Mouse (Mus musculus) kidney, adult 2 months (tissue): ENCODE results near the gene 2610318N02Rik. TPM values are rescaled to one million over a fixed set of nuclear protein-coding genes. Genes with fewer than 3 reads are reported as not detected.
A peak's percentile ranks its signal among the peaks of the same experiment; 100 is the strongest.

Experiments
- DNase-seq: peaks from one replicate; pipeline ENCODE4 v3.0.0; 2021
- H3K27ac ChIP-seq: fragments of 200-500 bp; 2 replicates; pipeline ENCODE4 v1.5.1; 2012; ENCODE audit warnings: low read depth, low read length, control low read depth, inconsistent platforms; ENCODE audit not compliant: insufficient read depth
- H3K27me3 ChIP-seq: fragments of 200-500 bp; replicated peaks from 2 replicates; pipeline ENCODE4 v1.6.1; 2012; ENCODE audit warnings: mild to moderate bottlenecking, moderate library complexity, low read length, inconsistent platforms; ENCODE audit not compliant: control insufficient read depth, insufficient read depth
- H3K36me3 ChIP-seq: fragments of 200-500 bp; 2 replicates; pipeline ENCODE4 v1.6.1; 2012; ENCODE audit warnings: mild to moderate bottlenecking, moderate library complexity, low read length, inconsistent platforms; ENCODE audit not compliant: control insufficient read depth, insufficient read depth
- H3K4me1 ChIP-seq: fragments of 200-500 bp; 2 replicates; pipeline ENCODE4 v1.6.1; 2011; ENCODE audit warnings: low read length; ENCODE audit not compliant: control insufficient read depth, insufficient read depth
- H3K4me3 ChIP-seq: fragments of 200-500 bp; 2 replicates; pipeline ENCODE4 v1.5.1; 2011; ENCODE audit warnings: mild to moderate bottlenecking, low read depth, low read length, control low read depth; ENCODE audit not compliant: insufficient read depth
- CTCF ChIP-seq: fragments of 200-500 bp; conservative IDR thresholded peaks from 2 replicates; pipeline ENCODE4 v1.5.1; 2011; ENCODE audit warnings: low read depth, mild to moderate bottlenecking, control low read depth, low read length, moderate library complexity, mixed read lengths; ENCODE audit not compliant: insufficient read depth, insufficient read length
- POLR2A ChIP-seq: fragments of 200-500 bp; IDR thresholded peaks from one replicate; pipeline ENCODE4 v1.6.1; 2011; ENCODE audit warnings: low read depth, low read length, control low read depth
- WGBS: fragments of 180-500 bp; shearing (Covaris S2); methylation state at CpG from one replicate; pipeline ENCODE4 v1.1.7; 2018; 5-methylcytosine and 5-hydroxymethylcytosine counted together
- polyA plus RNA-seq: library from polyadenylated mRNA; depleted of rRNA; stranded (reverse); fragments of >200 nt; gene quantifications from 2 replicates; pipeline ENCODE4 v1.2.3, GENCODE M21; 2012

2610318N02Rik gene
- polyA plus RNA-seq, 1 experiment, result 0.75 TPM

DNA sequence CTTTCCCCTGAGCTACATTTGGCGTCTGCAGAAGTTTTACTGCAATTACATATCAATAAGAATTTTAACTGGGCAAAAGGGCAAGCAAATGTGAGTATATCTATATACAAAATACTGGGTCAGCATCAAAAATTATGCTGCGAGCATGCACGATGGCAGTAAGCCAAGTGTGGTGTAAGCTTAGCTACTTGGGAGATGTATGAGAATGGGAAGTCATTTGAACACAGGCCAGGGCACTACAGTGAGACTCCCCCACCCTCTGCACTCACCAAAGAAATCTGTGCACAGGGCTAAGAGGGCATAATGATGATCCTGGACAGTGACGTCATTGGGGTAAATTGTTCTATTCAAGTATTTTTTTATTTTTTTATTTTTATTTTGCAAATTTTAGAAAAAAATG is 20.4 kb downstream of the 2610318N02Rik start:
- 0 out of 2 replicates have a peak, but pooled peaks cover 2% of the 10 kb centered on the region for H3K4me1 ChIP-seq
- no peak overlapping the region for H3K27ac ChIP-seq
- TF ChIP-seq POLR2A (no peak), CTCF (no peak)
- WGBS, result 69% methylated on average over 4 of the region's 4 CpGs
- no peak overlapping the region for H3K4me3 ChIP-seq
- H3K27me3 ChIP-seq, result no peaks in the 10 kb centered on the region
- H3K36me3 ChIP-seq, result no peaks in the 10 kb centered on the region; the same call in 1 of the 2 replicates
- DNase-seq, result no peak

DNA sequence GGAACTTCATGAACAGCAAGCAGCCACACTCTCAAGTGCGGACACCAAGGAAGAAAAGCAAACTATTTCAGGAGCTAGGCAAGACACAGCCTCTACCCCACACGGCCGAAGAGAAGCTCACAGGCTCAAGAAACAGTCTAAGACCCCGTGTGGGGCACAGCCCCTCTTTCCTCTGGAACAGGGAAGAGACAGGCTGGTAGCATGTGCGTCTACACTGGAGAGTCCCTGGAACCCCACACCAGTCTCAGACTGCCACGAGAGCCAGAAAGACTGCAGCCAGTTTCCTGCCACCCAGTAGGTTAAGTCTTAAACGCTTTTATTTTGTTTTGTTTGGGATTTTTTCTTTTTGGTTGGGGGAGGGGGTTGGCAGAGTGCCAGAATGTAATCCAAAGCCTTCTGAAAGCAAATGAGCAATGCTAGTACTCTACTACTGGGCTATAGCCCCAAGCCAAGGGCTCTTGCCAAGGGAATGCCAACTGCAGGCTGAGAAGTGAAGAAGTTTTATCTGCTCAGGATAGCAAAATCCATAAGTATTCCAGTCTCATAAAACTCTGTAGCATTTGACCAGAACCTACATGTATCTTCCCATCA is 22.2 kb downstream of the 2610318N02Rik start:
- DNase-seq, result no peak
- Histone ChIP-seq H3K4me1 (no peaks in the 10 kb centered on the region), H3K27ac (no peak overlapping the region), H3K36me3 (no peaks in the 10 kb centered on the region; the same call in 1 of the 2 replicates), H3K27me3 (no peaks in the 10 kb centered on the region), H3K4me3 (no peak overlapping the region)
- WGBS, result 70% methylated on average over 7 of the region's 7 CpGs
- no peak for TF ChIP-seq POLR2A
- TF ChIP-seq CTCF, result no peak

DNA sequence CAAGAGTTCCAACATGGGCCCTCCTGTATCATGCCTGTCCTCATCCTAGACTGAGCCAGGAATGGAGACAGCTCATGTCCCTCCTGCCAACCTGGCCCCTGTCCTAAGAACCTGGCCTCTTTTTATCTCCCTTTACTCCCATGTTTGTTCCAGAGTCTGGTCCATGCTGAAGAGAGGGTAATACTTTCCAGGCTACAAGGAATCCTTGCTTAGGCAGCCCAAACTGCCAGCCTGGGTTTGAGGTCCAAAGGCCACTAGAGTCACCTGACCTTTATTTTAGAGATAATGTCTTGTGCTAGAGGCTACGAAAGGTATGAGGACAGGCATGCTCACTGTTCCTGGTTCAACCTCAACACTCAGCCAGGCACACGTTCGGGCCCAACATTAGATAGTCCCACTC is 28.0 kb downstream of the 2610318N02Rik start:
- Histone ChIP-seq H3K4me3 (no peak overlapping the region), H3K27ac (no peak overlapping the region), H3K4me1 (no peaks in the 10 kb centered on the region; the same call in 1 of the 2 replicates), H3K36me3 (no peaks in the 10 kb centered on the region), H3K27me3 (no peaks in the 10 kb centered on the region)
- WGBS, result 76% methylated on average over 3 of the region's 3 CpGs
- TF ChIP-seq POLR2A, result no peak
- DNase-seq, result peak; percentile 45

DNA sequence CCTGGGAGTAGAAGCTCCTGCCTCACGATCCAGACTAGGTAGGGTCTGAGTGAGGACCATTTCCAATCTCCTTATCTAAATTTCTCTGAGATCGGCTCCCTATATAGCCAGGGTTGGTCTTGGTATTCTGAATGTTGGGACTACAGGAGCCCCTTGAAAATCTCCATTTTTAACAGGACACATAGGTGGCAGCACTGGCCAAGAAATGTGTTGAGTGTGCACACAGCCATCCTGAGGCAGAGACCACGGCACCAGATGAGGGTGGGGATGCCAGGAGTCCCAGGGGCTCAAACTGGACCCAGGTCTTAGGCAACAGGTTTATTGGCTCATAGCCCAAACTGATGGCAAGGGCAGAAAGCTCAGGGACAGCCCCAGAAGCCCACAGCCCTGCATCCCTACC is 36.6 kb downstream of the 2610318N02Rik start:
- WGBS, result 70% methylated on average over 3 of the region's 3 CpGs
- DNase-seq, result no peak
- no peaks in the 10 kb centered on the region; the same call in none of the 2 replicates for H3K36me3 ChIP-seq
- no peak overlapping the region for H3K27ac ChIP-seq
- TF ChIP-seq POLR2A (no peak), CTCF (no peak)
- H3K4me3 ChIP-seq, result no peak overlapping the region
- no peaks in the 10 kb centered on the region for H3K27me3 ChIP-seq
- H3K4me1 ChIP-seq, result no peaks in the 10 kb centered on the region

DNA sequence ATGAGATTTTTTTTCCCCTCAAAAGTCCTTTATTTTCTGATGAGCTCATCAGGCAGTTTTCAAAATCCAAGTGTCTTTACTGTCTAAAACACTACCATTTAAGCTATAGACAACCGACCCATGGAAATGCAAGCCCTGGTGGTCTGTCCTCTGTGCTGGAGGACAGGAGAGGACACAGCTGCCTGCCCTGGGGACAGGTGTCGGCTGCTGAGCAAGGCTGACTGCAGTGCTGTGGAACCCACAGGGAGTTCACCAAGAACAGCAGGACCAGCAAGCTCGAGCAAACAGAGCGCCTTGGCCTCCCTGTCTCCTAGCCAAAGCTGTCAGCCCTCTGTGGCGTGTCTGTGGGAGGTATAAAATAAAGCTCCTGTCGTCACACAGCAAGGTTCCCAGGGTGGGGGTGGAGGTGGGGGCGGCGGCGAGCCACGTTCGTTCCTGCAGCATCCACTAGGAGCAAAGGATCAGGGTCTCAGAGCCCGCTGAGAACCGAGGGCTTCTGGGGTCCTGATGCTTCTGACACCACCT is 38.2 kb downstream of the 2610318N02Rik start:
- WGBS, result 76% methylated on average over 13 of the region's 13 CpGs
- Histone ChIP-seq H3K27ac (no peak overlapping the region), H3K27me3 (no peaks in the 10 kb centered on the region), H3K36me3 (no peaks in the 10 kb centered on the region; the same call in none of the 2 replicates), H3K4me3 (no peak overlapping the region), H3K4me1 (0 out of 2 replicates have a peak, but pooled peaks cover 4% of the 10 kb centered on the region)
- no peak for DNase-seq
- TF ChIP-seq POLR2A, result no peak
- TF ChIP-seq CTCF, result no peak

DNA sequence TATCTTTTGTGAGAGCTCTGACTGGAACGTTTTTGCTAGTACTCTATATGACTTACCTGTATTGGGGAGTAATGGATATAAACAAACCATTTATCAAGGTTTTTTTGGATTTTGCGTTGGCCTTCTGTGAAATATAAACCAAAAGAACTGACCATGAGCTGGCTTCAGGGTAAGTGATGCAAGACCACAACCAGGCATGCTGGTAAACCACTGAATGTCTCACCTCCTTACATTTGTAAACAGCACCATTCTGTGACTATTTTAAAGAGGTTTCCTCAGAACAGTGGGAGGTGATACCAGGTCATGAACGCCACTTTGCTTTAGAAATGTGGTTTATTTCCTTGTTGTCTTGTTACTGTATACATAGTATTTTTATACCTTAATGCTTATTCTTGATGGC is 38.7 kb downstream of the 2610318N02Rik start:
- DNase-seq, result no peak
- 73% methylated on average over 3 of the region's 3 CpGs for WGBS
- H3K4me1 ChIP-seq, result 0 out of 2 replicates have a peak, but pooled peaks cover 4% of the 10 kb centered on the region
- H3K27ac ChIP-seq, result no peak overlapping the region
- H3K4me3 ChIP-seq, result no peak overlapping the region
- TF ChIP-seq POLR2A (no peak), CTCF (no peak)
- no peaks in the 10 kb centered on the region; the same call in none of the 2 replicates for H3K36me3 ChIP-seq
- no peaks in the 10 kb centered on the region for H3K27me3 ChIP-seq

DNA sequence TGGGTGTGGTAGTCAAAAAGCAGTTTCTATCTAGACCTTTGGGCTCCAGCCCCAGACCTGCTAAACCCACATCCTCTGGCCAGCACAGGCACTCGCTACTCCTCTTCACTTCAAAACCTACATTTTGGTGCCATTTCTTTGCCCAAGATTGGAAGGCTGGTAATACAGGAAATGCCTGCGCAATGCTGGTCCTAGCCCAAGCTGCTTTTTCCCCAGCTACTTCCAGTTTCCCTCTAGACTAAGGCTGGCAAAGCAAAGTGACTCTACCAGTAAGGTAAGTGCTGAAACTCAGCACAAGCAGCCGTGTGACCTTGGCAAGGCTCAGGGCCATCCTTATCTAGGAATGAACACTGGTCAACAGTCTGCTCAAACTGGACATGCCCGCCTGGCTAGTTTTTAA is 39.3 kb downstream of the 2610318N02Rik start:
- Histone ChIP-seq H3K27ac (peak overlapping the region; percentile 70), H3K27me3 (no peaks in the 10 kb centered on the region), H3K4me1 (0 out of 2 replicates have a peak, but pooled peaks cover 4% of the 10 kb centered on the region), H3K36me3 (no peaks in the 10 kb centered on the region; the same call in none of the 2 replicates), H3K4me3 (no peak overlapping the region)
- WGBS, result 85% methylated on average over 4 of the region's 4 CpGs
- DNase-seq, result peak; percentile 31
- no peak for TF ChIP-seq CTCF
- TF ChIP-seq POLR2A, result no peak
